Comparison of ENCODE assay signal across 8 mouse cellular contexts in the genomic region with DNA sequence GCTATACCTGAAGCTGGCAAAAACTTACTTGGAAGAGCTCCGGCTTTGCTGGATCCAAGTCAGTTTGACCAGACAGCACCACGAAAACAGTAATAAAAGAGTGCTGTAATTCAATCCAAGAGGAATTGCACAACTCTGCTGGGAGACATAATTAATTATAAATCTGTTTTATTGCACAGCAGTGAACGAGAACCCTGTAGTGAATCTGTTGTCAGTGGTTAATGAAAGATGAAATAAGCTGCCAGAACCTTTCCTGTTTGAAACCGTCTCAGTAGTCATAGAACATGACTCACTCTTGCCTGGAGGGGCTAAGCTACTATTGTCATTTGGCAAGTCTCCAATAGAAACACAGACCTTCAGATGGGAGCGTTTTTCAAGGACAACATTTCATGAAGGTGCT. TPM values are rescaled to one million over a fixed set of nuclear protein-coding genes. Genes with fewer than 3 reads are reported as not detected.
A peak's percentile ranks its signal among the peaks of the same experiment; 100 is the strongest.
DNase-seq lines count a peak whose midpoint lies in the region; ATAC-seq lines count a peak whose summit lies in the region.

No protein-coding gene starts in this region.

- DNase-seq in cerebellum, adult 9-10 months = peak; percentile 44
- DNase-seq in cerebellum, adult 11-12 months = no peak
- peak; percentile 96 for DNase-seq in 416B (ENCODE audit: low read depth)
- DNase-seq in induced T-regulatory cell, adult 2 months (ENCODE audit: low read depth) = peak; percentile 56
- peak; percentile 41 for DNase-seq in naive thymus-derived CD4-positive, alpha-beta T cell, adult 2 months (ENCODE audit: low read depth)
- DNase-seq in thymus, postnatal 4 days = no peak
- DNase-seq in layer of hippocampus, adult 11-12 months (ENCODE audit: low spot score) = no peak

- no peaks in the 10 kb centered on the region for H3K27me3 ChIP-seq in embryonic facial prominence, embryonic 13.5 days

- peak overlapping the region; percentile 84 for H3K4me2 ChIP-seq in embryonic facial prominence, embryonic 13.5 days

- H3K4me3 ChIP-seq in embryonic facial prominence, embryonic 13.5 days = peak overlapping the region; percentile 69

- H3K27ac ChIP-seq in embryonic facial prominence, embryonic 13.5 days = peak overlapping the region; percentile 98

- H3K9me3 ChIP-seq in embryonic facial prominence, embryonic 13.5 days = no peaks in the 10 kb centered on the region

- peaks cover 15% of the 10 kb centered on the region for H3K4me1 ChIP-seq in embryonic facial prominence, embryonic 13.5 days

- no peak for ATAC-seq in embryonic facial prominence, embryonic 13.5 days (ENCODE audit: insufficient number of reproducible peaks, insufficient read depth, low FRiP score, low TSS enrichment, low read depth)

- 47% methylated on average over 5 of the region's 5 CpGs for WGBS in embryonic facial prominence, embryonic 13.5 days

- peak overlapping the region; percentile 89 for H3K9ac ChIP-seq in embryonic facial prominence, embryonic 13.5 days

- H3K36me3 ChIP-seq in embryonic facial prominence, embryonic 13.5 days = no peaks in the 10 kb centered on the region

RNA-seq across cellular contexts. Expression of gene Tbce, which starts 0.7 kb away (rescaled TPM):
- polyA plus RNA-seq in embryonic facial prominence, embryonic 13.5 days (2015; fragmentation: Nextera tagmentation; extraction: Ambion mirVana) = 62.7 and 69.7 TPM in 2 replicates

RNA-seq across cellular contexts. Expression of gene Arid4b, which starts 22.8 kb away (rescaled TPM):
- 105 and 106 TPM in 2 replicates for polyA plus RNA-seq in embryonic facial prominence, embryonic 13.5 days (2015; fragmentation: Nextera tagmentation; extraction: Ambion mirVana)

RNA-seq across cellular contexts. Expression of gene Ggps1, which starts 23.1 kb away (rescaled TPM):
- polyA plus RNA-seq in embryonic facial prominence, embryonic 13.5 days (2015; fragmentation: Nextera tagmentation; extraction: Ambion mirVana) = 56.3 and 62.4 TPM in 2 replicates

Comparison
In these comparisons a context has a peak if more than half of its experiments do, and no peak if none do; other contexts are left out.
1. DNase-seq: peak in cerebellum, adult 9-10 months (single experiment), 416B (single experiment), induced T-regulatory cell, adult 2 months (single experiment) and naive thymus-derived CD4-positive, alpha-beta T cell, adult 2 months (single experiment); none in cerebellum, adult 11-12 months (single experiment), thymus, postnatal 4 days (single experiment) and layer of hippocampus, adult 11-12 months (single experiment).